Mouse (Mus musculus) CH12.LX (cell line): ENCODE measurements at regions not wholly inside any gene's neighbourhood (a gene's known extent, or its start where the extent isn't known, plus 50 kb on each side); places are given as distances from the start of the nearest gene placed in this dataset.

Source experiments
- DNase-seq: peaks from one replicate; pipeline ENCODE4 v3.0.0-alpha.2; 2013; ENCODE audit errors: extremely low read depth
- H3K27ac ChIP-seq: 2 replicates; pipeline ENCODE4 v1.5.1; 2012; ENCODE audit warnings: low read depth, mild to moderate bottlenecking, control low read depth, moderate library complexity; ENCODE audit not compliant: insufficient read depth
- H3K27me3 ChIP-seq: replicated peaks from 2 replicates; pipeline ENCODE3; 2012; ENCODE audit warnings: inconsistent platforms
- H3K36me3 ChIP-seq, 2 experiments: replicated peaks in 1 of 2; 2 replicates each; pipeline versions ENCODE3 to v1.6.1; 2012; ENCODE audit warnings: inconsistent platforms in 1 of 2, low read length in 1 of 2, mild to moderate bottlenecking in 1 of 2, mixed read lengths in 1 of 2, moderate library complexity in 1 of 2; ENCODE audit not compliant: control insufficient read depth in 1 of 2, insufficient read depth in 1 of 2
- H3K4me1 ChIP-seq, 2 experiments: 2 replicates each; pipeline ENCODE4 v1.6.1; 2012; ENCODE audit warnings: inconsistent platforms in 1 of 2, moderate library complexity in 1 of 2; ENCODE audit not compliant: insufficient read depth in 2 of 2, control insufficient read depth in 1 of 2
- H3K4me2 ChIP-seq: 2 replicates; pipeline ENCODE4 v1.6.1; 2012; ENCODE audit warnings: low read depth, mild to moderate bottlenecking, control low read depth; ENCODE audit not compliant: poor library complexity, insufficient read depth, severe bottlenecking
- H3K4me3 ChIP-seq, 3 experiments: fragments of 150-350 bp in 1 of 3; sonication (generic) in 1 of 3; replicated peaks in 1 of 3; 2 replicates each; pipeline versions ENCODE3 to v1.5.1; 2011 to 2012; ENCODE audit warnings: low read depth in 2 of 3, low read length in 2 of 3, mild to moderate bottlenecking in 2 of 3, moderate library complexity in 2 of 3, control low read depth in 1 of 3, improper control_type of control experiment in 1 of 3, inconsistent platforms in 1 of 3, mixed read lengths in 1 of 3; ENCODE audit not compliant: poor library complexity in 1 of 3
- H3K79me2 ChIP-seq: replicated peaks from 2 replicates; pipeline ENCODE4 v1.6.1; 2012; ENCODE audit warnings: mild to moderate bottlenecking, moderate library complexity; ENCODE audit not compliant: control insufficient read depth, poor library complexity, insufficient read depth, severe bottlenecking; ENCODE audit errors: extremely low read depth
- H3K9ac ChIP-seq: 2 replicates; pipeline ENCODE4 v1.6.1; 2012; ENCODE audit warnings: low read depth, mild to moderate bottlenecking, control low read depth, moderate library complexity; ENCODE audit not compliant: insufficient read depth
- H3K9me3 ChIP-seq: replicated peaks from 2 replicates; pipeline ENCODE3; 2012; ENCODE audit warnings: low read length, inconsistent platforms, mixed read lengths
- CHD2 ChIP-seq: IDR thresholded peaks from 2 replicates; pipeline ENCODE4 v1.6.1; 2011; ENCODE audit warnings: low read length, improper control_type of control experiment
- CTCF ChIP-seq, 2 experiments: IDR thresholded peaks in 1 of 2; conservative IDR thresholded peaks in 1 of 2; 2 replicates each; pipeline ENCODE4 v1.5.1; 2011 to 2012; ENCODE audit warnings: low read depth in 2 of 2, low read length in 2 of 2, improper control_type of control experiment in 1 of 2, inconsistent platforms in 1 of 2, mild to moderate bottlenecking in 1 of 2, moderate library complexity in 1 of 2
- ELF1 ChIP-seq: IDR thresholded peaks from 2 replicates; pipeline ENCODE4 v1.6.1; 2014; ENCODE audit warnings: low read depth, mild to moderate bottlenecking, inconsistent platforms, low read length, improper control_type of control experiment
- EP300 ChIP-seq: IDR thresholded peaks from 2 replicates; pipeline ENCODE4 v1.6.1; 2011; ENCODE audit warnings: low read length, improper control_type of control experiment
- ETS1 ChIP-seq: conservative IDR thresholded peaks from 2 replicates; pipeline ENCODE4 v1.6.1; 2012; ENCODE audit warnings: low read depth, mild to moderate bottlenecking, inconsistent platforms, low read length, improper control_type of control experiment, moderate library complexity
- GABPA ChIP-seq: IDR thresholded peaks from 2 replicates; pipeline ENCODE4 v1.6.1; 2012; ENCODE audit warnings: low read depth, low read length, improper control_type of control experiment, inconsistent platforms; ENCODE audit not compliant: insufficient replicate concordance
- IRF4 ChIP-seq: IDR thresholded peaks from 2 replicates; pipeline ENCODE4 v1.6.1; 2014; ENCODE audit warnings: low read depth, mild to moderate bottlenecking, inconsistent platforms, low read length, improper control_type of control experiment
- JUN ChIP-seq: IDR thresholded peaks from 2 replicates; pipeline ENCODE4 v1.6.1; 2011; ENCODE audit warnings: low read depth, mild to moderate bottlenecking, low read length, improper control_type of control experiment, moderate library complexity; ENCODE audit not compliant: insufficient read depth
- KAT2A ChIP-seq: IDR thresholded peaks from 2 replicates; pipeline ENCODE4 v1.6.1; 2012; ENCODE audit warnings: low read length, improper control_type of control experiment, inconsistent platforms; ENCODE audit not compliant: insufficient replicate concordance
- MAFK ChIP-seq: IDR thresholded peaks from 2 replicates; pipeline ENCODE4 v1.6.1; 2011; ENCODE audit warnings: low read length, improper control_type of control experiment; ENCODE audit not compliant: insufficient replicate concordance
- MAZ ChIP-seq: IDR thresholded peaks from 2 replicates; pipeline ENCODE4 v1.6.1; 2012; ENCODE audit warnings: low read depth, mild to moderate bottlenecking, inconsistent platforms, low read length, improper control_type of control experiment, moderate library complexity
- MEF2A ChIP-seq: IDR thresholded peaks from 2 replicates; pipeline ENCODE4 v1.6.1; 2014; ENCODE audit warnings: low read depth, mild to moderate bottlenecking, inconsistent platforms, low read length, improper control_type of control experiment, borderline replicate concordance
- MXI1 ChIP-seq: IDR thresholded peaks from 2 replicates; pipeline ENCODE4 v1.6.1; 2011; ENCODE audit warnings: mild to moderate bottlenecking, low read depth, low read length, improper control_type of control experiment
- NELFE ChIP-seq: IDR thresholded peaks from 2 replicates; pipeline ENCODE4 v1.6.1; 2011; ENCODE audit warnings: low read depth, low read length, improper control_type of control experiment
- NRF1 ChIP-seq: IDR thresholded peaks from 2 replicates; pipeline ENCODE4 v1.6.1; 2014; ENCODE audit warnings: low read depth, mild to moderate bottlenecking, inconsistent platforms, low read length, improper control_type of control experiment, moderate library complexity
- PAX5 ChIP-seq: IDR thresholded peaks from 2 replicates; pipeline ENCODE4 v1.6.1; 2012; ENCODE audit warnings: low read length, inconsistent platforms, mixed read lengths
- RAD21 ChIP-seq: IDR thresholded peaks from 2 replicates; pipeline ENCODE4 v1.6.1; 2011; ENCODE audit warnings: low read depth, mild to moderate bottlenecking, low read length, improper control_type of control experiment, moderate library complexity
- RCOR1 ChIP-seq: conservative IDR thresholded peaks from 2 replicates; pipeline ENCODE4 v1.6.1; 2012; ENCODE audit warnings: low read depth, mild to moderate bottlenecking, inconsistent platforms, low read length, improper control_type of control experiment
- SIN3A ChIP-seq: IDR thresholded peaks from 2 replicates; pipeline ENCODE4 v1.6.1; 2012; ENCODE audit warnings: low read length, improper control_type of control experiment, inconsistent platforms
- SMC3 ChIP-seq: IDR thresholded peaks from 2 replicates; pipeline ENCODE4 v1.6.1; 2011; ENCODE audit warnings: low read depth, low read length, improper control_type of control experiment
- TBP ChIP-seq: conservative IDR thresholded peaks from 2 replicates; pipeline ENCODE4 v1.6.1; 2011; ENCODE audit warnings: low read depth, low read length, improper control_type of control experiment
- TCF12 ChIP-seq: IDR thresholded peaks from 2 replicates; pipeline ENCODE4 v1.6.1; 2014; ENCODE audit warnings: low read depth, mild to moderate bottlenecking, inconsistent platforms, low read length, improper control_type of control experiment
- UBTF ChIP-seq: IDR thresholded peaks from 2 replicates; pipeline ENCODE4 v1.6.1; 2012; ENCODE audit warnings: low read depth, mild to moderate bottlenecking, inconsistent platforms, low read length, improper control_type of control experiment, moderate library complexity
- USF1 ChIP-seq: IDR thresholded peaks from 2 replicates; pipeline ENCODE4 v1.6.1; 2014; ENCODE audit warnings: low read depth, mild to moderate bottlenecking, inconsistent platforms, low read length, improper control_type of control experiment
- USF2 ChIP-seq: conservative IDR thresholded peaks from 2 replicates; pipeline ENCODE4 v1.6.1; 2011; ENCODE audit warnings: low read depth, low read length, improper control_type of control experiment
- ZC3H11A ChIP-seq: IDR thresholded peaks from 2 replicates; pipeline ENCODE4 v1.6.1; 2012; ENCODE audit warnings: low read depth, mild to moderate bottlenecking, inconsistent platforms, low read length, improper control_type of control experiment
- ZMIZ1 ChIP-seq: IDR thresholded peaks from 2 replicates; pipeline ENCODE4 v1.6.1; 2012; ENCODE audit warnings: low read depth, mild to moderate bottlenecking, inconsistent platforms, low read length, improper control_type of control experiment
- dilution Hi-C: fragments of 300-500 bp; cut with MboI; formaldehyde crosslinking; loops from 2 replicates; pipeline ENCODE4 v1.14.3; 2020; ENCODE audit warnings: low sequenced_read_pairs; ENCODE audit not compliant: extremely low pct_unique_long_range_greater_than_20kb, extremely low pct_ligation_motif_present
- in situ Hi-C: fragments of 300-500 bp; cut with MboI; formaldehyde crosslinking; loops from 3 replicates; pipeline ENCODE4 v1.14.3; 2019; ENCODE audit warnings: low sequenced_read_pairs, low pct_ligation_motif_present, low pct_unique_long_range_greater_than_20kb, mixed read lengths

DNA sequence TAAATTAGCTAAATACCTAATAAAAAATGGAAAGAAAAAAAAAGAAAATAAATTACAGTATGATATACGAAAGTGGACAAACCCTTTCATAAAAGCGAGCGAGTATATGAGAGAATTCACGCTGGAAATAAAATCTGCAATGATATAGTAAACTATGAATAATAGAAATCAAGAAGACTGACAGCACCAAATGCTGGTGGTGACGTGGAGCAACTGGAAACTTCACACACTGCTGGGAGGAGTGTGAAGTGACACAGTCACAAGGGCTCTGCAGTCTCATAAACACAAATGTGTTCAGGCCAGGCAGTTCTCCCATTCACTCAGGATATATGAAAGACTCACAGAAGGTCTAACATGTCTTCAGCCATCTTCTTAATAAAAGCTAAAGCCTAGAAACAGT is 89.5 kb upstream of the Tprg start:
- Histone ChIP-seq H3K27ac (no peak overlapping the region), H3K4me3 (no peak overlapping the region), H3K79me2 (no peaks in the 10 kb centered on the region), H3K9ac (no peak overlapping the region), H3K36me3 (no peaks in the 10 kb centered on the region), H3K4me1 (no peaks in the 10 kb centered on the region), H3K4me2 (no peak overlapping the region), H3K27me3 (no peaks in the 10 kb centered on the region), H3K9me3 (no peaks in the 10 kb centered on the region)
- in situ Hi-C loops (no loop called here), dilution Hi-C loops (no loop called here)
- TF ChIP-seq RCOR1 (no peak), MAFK (no peak), MAZ (no peak), GABPA (no peak), ZMIZ1 (no peak), EP300 (no peak), ZC3H11A (no peak), CTCF (conservative IDR thresholded peaks at IDR 0.05 in 1 of 2, IDR thresholded peaks at IDR 0.05 in 1 of 2; ENCODE audit: low read depth in 2 of 2, low read length in 2 of 2) (no peak), IRF4 (no peak), MXI1 (no peak), PAX5 (no peak), TCF12 (no peak), NELFE (no peak), SIN3A (no peak), UBTF (no peak), USF1 (no peak), USF2 (no peak)
- no peak for DNase-seq

DNA sequence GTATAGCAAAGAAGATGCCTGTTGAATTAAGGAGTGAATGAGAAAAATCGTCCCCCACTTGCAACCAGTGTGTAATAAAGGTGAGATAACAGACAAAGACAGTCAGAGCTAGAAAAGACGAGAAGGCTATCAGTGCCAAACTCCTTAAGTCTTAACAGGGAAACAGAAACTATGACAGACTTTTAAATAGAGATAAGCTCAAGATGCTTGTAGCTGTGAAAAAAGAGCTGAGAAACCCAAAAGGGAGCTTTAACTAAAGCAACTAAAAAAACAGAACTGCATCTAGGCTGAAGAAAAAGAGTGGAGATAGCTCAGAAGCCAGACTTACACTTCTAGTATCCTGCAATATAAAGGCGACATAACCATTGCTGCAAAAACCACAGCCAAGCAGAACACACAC is 87.8 kb upstream of the Tprg start:
- TF ChIP-seq USF1 = no peak
- no peak for TF ChIP-seq PAX5
- no peak for TF ChIP-seq ELF1
- TF ChIP-seq USF2 = no peak
- TF ChIP-seq NRF1 = no peak
- no peak for TF ChIP-seq CHD2
- no peak for TF ChIP-seq JUN
- no peak for TF ChIP-seq NELFE
- no peak for TF ChIP-seq GABPA
- no peak for TF ChIP-seq KAT2A
- no peak for TF ChIP-seq SMC3
- TF ChIP-seq RCOR1 = no peak
- no peak for TF ChIP-seq RAD21
- no peak for TF ChIP-seq ETS1
- no peak for TF ChIP-seq MEF2A
- no peak for TF ChIP-seq TCF12
- no peak for TF ChIP-seq TBP
- no peak for TF ChIP-seq MAZ
- no peaks in the 10 kb centered on the region for H3K27me3 ChIP-seq
- no peak overlapping the region for H3K4me2 ChIP-seq
- no peak for DNase-seq
- dilution Hi-C loops = no loop called here
- no peaks in the 10 kb centered on the region for H3K9me3 ChIP-seq
- no peak overlapping the region for H3K9ac ChIP-seq
- no peak overlapping the region for H3K27ac ChIP-seq
- no peaks in the 10 kb centered on the region for H3K79me2 ChIP-seq
- in situ Hi-C loops = no loop called here
- no peaks in the 10 kb centered on the region for H3K36me3 ChIP-seq
- H3K4me1 ChIP-seq = no peaks in the 10 kb centered on the region
- no peak overlapping the region for H3K4me3 ChIP-seq
